Mouse (Mus musculus) midbrain, embryonic 11.5 days (tissue): ENCODE data around the gene Hist1h2bg. TPM values are rescaled to one million over a fixed set of nuclear protein-coding genes. Genes with fewer than 3 reads are reported as not detected.
"Not testable (repeated sequence)": the region's sequence is repeated elsewhere in the genome, so short reads cannot be mapped to it uniquely, and the experiment has no call there.

Experiments
- ATAC-seq: fragments of 200-750 bp; cut with Nextera tagmentation; 2 replicates; pipeline ENCODE4 v1.8.0; 2017; ENCODE audit warnings: moderate TSS enrichment, moderate library complexity; ENCODE audit not compliant: low FRiP score
- DNase-seq: peaks from one replicate; pipeline ENCODE4 v3.0.0; 2015; ENCODE audit warnings: low spot score; ENCODE audit errors: missing footprints
- H3K27ac ChIP-seq: fragments of 300-500 bp; sonication (generic); 2 replicates; pipeline ENCODE4 v1.5.1; 2014; ENCODE audit warnings: low read depth, low read length
- H3K27me3 ChIP-seq: fragments of 300-500 bp; sonication (generic); 2 replicates; pipeline ENCODE4 v1.6.1; 2014; ENCODE audit warnings: mild to moderate bottlenecking, low read length, moderate library complexity, mixed read lengths; ENCODE audit not compliant: control insufficient read depth, insufficient read depth
- H3K36me3 ChIP-seq: fragments of 300-500 bp; sonication (generic); 2 replicates; pipeline ENCODE4 v1.6.1; 2014; ENCODE audit warnings: mild to moderate bottlenecking, low read length, moderate library complexity, mixed read lengths; ENCODE audit not compliant: control insufficient read depth, insufficient read depth
- H3K4me1 ChIP-seq: fragments of 300-500 bp; sonication (generic); 2 replicates; pipeline ENCODE4 v1.6.1; 2014; ENCODE audit warnings: low read length; ENCODE audit not compliant: control insufficient read depth, insufficient read depth
- H3K4me2 ChIP-seq: fragments of 300-500 bp; sonication (generic); 2 replicates; pipeline ENCODE4 v1.6.1; 2014; ENCODE audit warnings: mild to moderate bottlenecking, moderate library complexity
- H3K4me3 ChIP-seq: fragments of 300-500 bp; sonication (generic); 2 replicates; pipeline ENCODE4 v1.5.1; 2014; ENCODE audit warnings: low read depth, low read length
- H3K9ac ChIP-seq: fragments of 300-500 bp; sonication (generic); 2 replicates; pipeline ENCODE4 v1.6.1; 2014; ENCODE audit warnings: low read length
- H3K9me3 ChIP-seq: fragments of 300-500 bp; sonication (generic); 2 replicates; pipeline ENCODE4 v1.6.1; 2016; ENCODE audit warnings: low read length; ENCODE audit not compliant: control insufficient read depth
- WGBS: fragments of 180-500 bp; shearing (Covaris S2); extraction: QIAGEN DNeasy Blood & Tissue Kit; methylation state at CpG from one replicate; pipeline ENCODE4 v1.1.7; 2014; 5-methylcytosine and 5-hydroxymethylcytosine counted together
- polyA plus RNA-seq: library from polyadenylated mRNA; unstranded; fragments of >200 nt; fragmentation: Nextera tagmentation; extraction: Ambion mirVana; gene quantifications from 2 replicates; pipeline ENCODE4 v1.2.1, GENCODE M21; 2014

Hist1h2bg gene
- polyA plus RNA-seq, 1 experiment from 2014 or later, result 6.2 TPM

GRCm38 (mm10) chr13:23555839-23556416 lies 15.3 kb upstream of the Hist1h2bg start:
- no peaks in the 10 kb centered on the region for H3K9me3 ChIP-seq
- WGBS, result under 1% methylated on average over 18 of the region's 18 CpGs
- H3K36me3 ChIP-seq, result no peaks in the 10 kb centered on the region
- H3K27me3 ChIP-seq, result no peaks in the 10 kb centered on the region
- H3K4me3 ChIP-seq, result peak overlapping the region; percentile 57
- H3K9ac ChIP-seq, result peak overlapping the region; percentile 89
- peaks cover 9% of the 10 kb centered on the region for H3K4me1 ChIP-seq
- peak overlapping the region; percentile 93 for H3K4me2 ChIP-seq
- H3K27ac ChIP-seq, result peak overlapping the region; percentile 98
- peak; percentile 78 for ATAC-seq
- peak; percentile 98 for DNase-seq

GRCm38 (mm10) chr13:23556906-23557305 lies 14.3 kb upstream of the Hist1h2bg start:
- ATAC-seq (no peak), DNase-seq (no peak)
- peak overlapping the region; percentile 9; the same call in 1 of the 2 replicates for H3K4me2 ChIP-seq
- H3K27ac ChIP-seq, result peak overlapping the region; percentile 98
- H3K4me1 ChIP-seq, result peaks cover 9% of the 10 kb centered on the region
- WGBS, result 70% methylated on average over 3 of the region's 3 CpGs
- H3K9ac ChIP-seq, result peak overlapping the region; percentile 9; the same call in 1 of the 2 replicates
- no peaks in the 10 kb centered on the region for H3K36me3 ChIP-seq
- no peak overlapping the region for H3K4me3 ChIP-seq
- H3K9me3 ChIP-seq, result no peaks in the 10 kb centered on the region
- H3K27me3 ChIP-seq, result no peaks in the 10 kb centered on the region

GRCm38 (mm10) chr13:23560699-23561098 lies 10.5 kb upstream of the Hist1h2bg start:
- not testable (repeated sequence) for H3K4me2 ChIP-seq, H3K4me3 ChIP-seq, H3K9ac ChIP-seq, H3K36me3 ChIP-seq, H3K9me3 ChIP-seq, ATAC-seq, H3K4me1 ChIP-seq, H3K27me3 ChIP-seq
- peak; percentile 90 for DNase-seq
- H3K27ac ChIP-seq, result peak overlapping the region; percentile 20; the same call in 1 of the 2 replicates
- WGBS, result 26% methylated on average over 2 of the region's 2 CpGs

- Histone ChIP-seq H3K9ac (peak overlapping the region; percentile 86; the same call in 1 of the 2 replicates), H3K4me2 (peak overlapping the region; percentile 71), H3K27ac (peak overlapping the region; percentile 96; the same call in 1 of the 2 replicates), H3K4me3 (peak overlapping the region; percentile 35)
- not testable (repeated sequence) for ATAC-seq, H3K27me3 ChIP-seq, H3K36me3 ChIP-seq, H3K9me3 ChIP-seq, DNase-seq, H3K4me1 ChIP-seq
- 0% methylated on average over 2 of the region's 5 CpGs for WGBS
Measured at GRCm38 (mm10) chr13:23561531-23561882, 9.7 kb upstream of the Hist1h2bg start.

GRCm38 (mm10) chr13:23561883-23562659 lies 9.1 kb upstream of the Hist1h2bg start, which contains the start of gene Hist1h3e:
Gene Hist1h3e (minus strand): TSS chr13:23562369.
- H3K36me3 ChIP-seq, H3K27me3 ChIP-seq, H3K9me3 ChIP-seq, H3K4me1 ChIP-seq: not testable (repeated sequence)
- WGBS, result 0% methylated on average over 46 of the region's 67 CpGs
- peak; percentile 99 for DNase-seq
- H3K4me2 ChIP-seq, result peak within 1 kb of the TSS; percentile 71
- peak within 1 kb of the TSS; percentile 86 for H3K9ac ChIP-seq
- peak; percentile 98 for ATAC-seq
- peak within 1 kb of the TSS; percentile 35 for H3K4me3 ChIP-seq
- H3K27ac ChIP-seq, result peak within 1 kb of the TSS; percentile 96

- WGBS, result 4% methylated on average over 18 of the region's 18 CpGs
- H3K4me3 ChIP-seq, result peak overlapping the region; percentile 35
Measured at GRCm38 (mm10) chr13:23562699-23563462, 8.3 kb upstream of the Hist1h2bg start.

GRCm38 (mm10) chr13:23564482-23564881 lies 6.7 kb upstream of the Hist1h2bg start:
- 87% methylated on average over 2 of the region's 2 CpGs for WGBS
- no peak for ATAC-seq

More at GRCm38 (mm10) chr13:23562699-23563462, 8.3 kb upstream of the Hist1h2bg start:
- H3K4me1 ChIP-seq, result no peaks in the 10 kb centered on the region
- no peaks in the 10 kb centered on the region for H3K9me3 ChIP-seq
- DNase-seq (peak; percentile 96), ATAC-seq (peak; percentile 65)
- H3K4me2 ChIP-seq, result peak overlapping the region; percentile 71
- no peaks in the 10 kb centered on the region for H3K36me3 ChIP-seq
- H3K27me3 ChIP-seq, result no peaks in the 10 kb centered on the region
- H3K27ac ChIP-seq, result peak overlapping the region; percentile 96
- peak overlapping the region; percentile 86 for H3K9ac ChIP-seq

GRCm38 (mm10) chr13:23570261-23571021 lies 755 bp upstream of the Hist1h2bg start:
- H3K27me3 ChIP-seq, H3K36me3 ChIP-seq, H3K4me1 ChIP-seq, ATAC-seq, H3K9me3 ChIP-seq: not testable (repeated sequence)
- peak; percentile 94 for DNase-seq
- Histone ChIP-seq H3K9ac (peak overlapping the region; percentile 57; the same call in 1 of the 2 replicates), H3K4me2 (peak overlapping the region; percentile 42), H3K4me3 (peak overlapping the region; percentile 43), H3K27ac (peak overlapping the region; percentile 93)
- 4% methylated on average over 19 of the region's 41 CpGs for WGBS

More at GRCm38 (mm10) chr13:23564482-23564881, 6.7 kb upstream of the Hist1h2bg start:
- H3K36me3 ChIP-seq, result no peaks in the 10 kb centered on the region
- no peak overlapping the region for H3K4me3 ChIP-seq
- H3K9ac ChIP-seq, result no peak overlapping the region
- no peaks in the 10 kb centered on the region for H3K9me3 ChIP-seq
- H3K4me1 ChIP-seq, result no peaks in the 10 kb centered on the region; the same call in 1 of the 2 replicates
- H3K27ac ChIP-seq, result 0 out of 2 replicates have a peak overlapping the region, but pooled peaks have one; percentile 96
- H3K4me2 ChIP-seq, result no peak overlapping the region
- DNase-seq, result no peak
- H3K27me3 ChIP-seq, result no peaks in the 10 kb centered on the region
